Mouse (Mus musculus) thymus, adult 2 months (tissue): Measurements from ENCODE around the gene Plpp6.

ENCODE experiments used
- CTCF ChIP-seq: fragments of 200-500 bp; IDR thresholded peaks from 2 replicates; pipeline ENCODE4 v1.5.1; 2012; ENCODE audit warnings: mild to moderate bottlenecking, control low read depth, low read length, moderate library complexity, borderline replicate concordance; ENCODE audit not compliant: control insufficient read depth, poor library complexity, insufficient read depth; ENCODE audit errors: extremely low read depth
- POLR2A ChIP-seq: fragments of 200-500 bp; IDR thresholded peaks from 2 replicates; pipeline ENCODE4 v1.6.1; 2012; ENCODE audit warnings: mild to moderate bottlenecking, low read length, control low read depth, moderate library complexity; ENCODE audit not compliant: control insufficient read depth, poor library complexity, insufficient read depth; ENCODE audit errors: extremely low read depth

DNA sequence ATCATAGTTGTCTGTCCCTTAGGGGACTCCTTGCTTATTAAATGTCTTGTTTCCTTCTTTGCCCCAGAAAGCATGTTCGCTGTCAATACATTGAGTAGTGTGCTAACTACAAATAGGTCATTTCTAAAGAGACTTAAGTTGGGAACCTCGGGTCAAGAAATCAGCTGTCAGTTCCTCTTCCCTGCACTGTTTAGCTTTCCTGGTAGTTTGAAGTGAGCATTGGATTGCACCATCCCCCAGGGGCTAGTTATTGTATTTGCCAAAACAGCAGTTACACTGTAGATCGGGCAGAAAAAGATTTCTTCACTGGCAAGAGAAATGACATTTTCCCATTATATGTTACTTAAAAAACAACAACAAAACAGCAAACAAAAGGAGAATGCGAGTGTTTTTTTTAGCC lies 4.4 kb downstream of the Plpp6 start:
- no peak for TF ChIP-seq CTCF
- TF ChIP-seq POLR2A: no peak
